Mouse (Mus musculus) CH12.LX (cell line): ENCODE data around the gene Stxbp1.

ENCODE experiments used
- CTCF ChIP-seq, 2 experiments: IDR thresholded peaks in 1 of 2; conservative IDR thresholded peaks in 1 of 2; 2 replicates each; pipeline ENCODE4 v1.5.1; 2011 to 2012; ENCODE audit warnings: low read depth in 2 of 2, low read length in 2 of 2, improper control_type of control experiment in 1 of 2, inconsistent platforms in 1 of 2, mild to moderate bottlenecking in 1 of 2, moderate library complexity in 1 of 2
- EP300 ChIP-seq: IDR thresholded peaks from 2 replicates; pipeline ENCODE4 v1.6.1; 2011; ENCODE audit warnings: low read length, improper control_type of control experiment
- ETS1 ChIP-seq: conservative IDR thresholded peaks from 2 replicates; pipeline ENCODE4 v1.6.1; 2012; ENCODE audit warnings: low read depth, mild to moderate bottlenecking, inconsistent platforms, low read length, improper control_type of control experiment, moderate library complexity
- KAT2A ChIP-seq: IDR thresholded peaks from 2 replicates; pipeline ENCODE4 v1.6.1; 2012; ENCODE audit warnings: low read length, improper control_type of control experiment, inconsistent platforms; ENCODE audit not compliant: insufficient replicate concordance
- MAX ChIP-seq: IDR thresholded peaks from 2 replicates; pipeline ENCODE4 v1.6.1; 2011; ENCODE audit warnings: low read length, improper control_type of control experiment
- MAZ ChIP-seq: IDR thresholded peaks from 2 replicates; pipeline ENCODE4 v1.6.1; 2012; ENCODE audit warnings: low read depth, mild to moderate bottlenecking, inconsistent platforms, low read length, improper control_type of control experiment, moderate library complexity
- NELFE ChIP-seq: IDR thresholded peaks from 2 replicates; pipeline ENCODE4 v1.6.1; 2011; ENCODE audit warnings: low read depth, low read length, improper control_type of control experiment
- POLR2A ChIP-seq: IDR thresholded peaks from 2 replicates; pipeline ENCODE4 v1.6.1; 2011; ENCODE audit warnings: low read depth, mild to moderate bottlenecking, improper control_type of control experiment, low read length
- TBP ChIP-seq: conservative IDR thresholded peaks from 2 replicates; pipeline ENCODE4 v1.6.1; 2011; ENCODE audit warnings: low read depth, low read length, improper control_type of control experiment
- TCF12 ChIP-seq: IDR thresholded peaks from 2 replicates; pipeline ENCODE4 v1.6.1; 2014; ENCODE audit warnings: low read depth, mild to moderate bottlenecking, inconsistent platforms, low read length, improper control_type of control experiment
- UBTF ChIP-seq: IDR thresholded peaks from 2 replicates; pipeline ENCODE4 v1.6.1; 2012; ENCODE audit warnings: low read depth, mild to moderate bottlenecking, inconsistent platforms, low read length, improper control_type of control experiment, moderate library complexity
- ZNF384 ChIP-seq: IDR thresholded peaks from 2 replicates; pipeline ENCODE4 v1.6.1; 2012; ENCODE audit warnings: low read depth, low read length, improper control_type of control experiment, inconsistent platforms

DNA sequence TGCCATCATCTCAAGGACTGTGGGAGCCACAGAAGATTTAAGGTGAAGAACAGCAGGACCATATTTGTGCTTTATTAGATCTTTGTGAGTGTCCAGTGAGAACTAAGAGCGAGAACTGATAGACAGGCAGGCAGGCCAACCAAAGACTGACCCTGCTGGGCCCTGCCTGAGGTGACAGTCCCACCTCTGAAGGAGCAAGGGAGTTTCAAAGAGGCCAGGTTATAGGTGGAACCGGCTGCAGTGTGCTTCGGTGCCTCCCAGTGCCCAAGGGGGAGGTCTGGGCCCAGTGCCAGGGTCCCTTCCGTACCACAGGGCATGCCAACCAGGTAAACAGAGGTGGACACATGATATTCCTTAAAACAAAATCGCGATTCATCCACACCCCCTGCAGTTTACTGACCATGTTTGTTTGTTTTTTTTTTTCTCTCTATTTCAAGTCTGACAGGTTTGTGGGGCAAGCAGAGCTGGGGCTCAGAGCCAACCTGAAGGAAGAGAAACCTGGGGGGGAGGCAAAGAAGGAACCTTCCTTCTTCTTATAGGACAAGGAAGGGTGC, 22.8 kb upstream of the Stxbp1 start:
- no peak for TF ChIP-seq EP300
- no peak for TF ChIP-seq POLR2A
- no peak for TF ChIP-seq CTCF (conservative IDR thresholded peaks at IDR 0.05 in 1 of 2, IDR thresholded peaks at IDR 0.05 in 1 of 2; ENCODE audit: low read depth in 2 of 2, low read length in 2 of 2)
- TF ChIP-seq MAZ, result no peak
- TF ChIP-seq ZNF384, result no peak
- TF ChIP-seq MAX, result no peak
- no peak for TF ChIP-seq UBTF
- no peak for TF ChIP-seq KAT2A
- no peak for TF ChIP-seq TCF12
- no peak for TF ChIP-seq TBP
- TF ChIP-seq NELFE, result no peak
- TF ChIP-seq ETS1, result no peak
